24 mouse cellular contexts compared by ENCODE assay signal in genomic region chr7:80951461-80951860, GRCm38 (mm10). TPM values are rescaled to one million over a fixed set of nuclear protein-coding genes. Genes with fewer than 3 reads are reported as not detected.
A peak's percentile ranks its signal among the peaks of the same experiment; 100 is the strongest.
DNase-seq lines count a peak whose midpoint lies in the region; ATAC-seq and TF ChIP-seq lines count a peak whose summit lies in the region.
"Had no signal": no experiment of that assay in that cellular context is flagged by ENCODE, and none has a peak within 500 bp of the region (broad histone marks: within the 10 kb centered on the region; RNA-seq: fewer than 3 reads in every experiment).

No protein-coding gene starts in this region.

- no peak overlapping the region for H3K4me2 ChIP-seq in kidney, embryonic 16.5 days (replicated peaks; ENCODE audit: low read depth, low read length)
- no peak overlapping the region for H3K4me2 ChIP-seq in liver, postnatal 0 days (ENCODE audit: low read depth, low read length)
- no peak overlapping the region for H3K4me2 ChIP-seq in liver, embryonic 12.5 days
- H3K4me2 ChIP-seq in midbrain, embryonic 13.5 days (replicated peaks): no peak overlapping the region
- H3K4me2 ChIP-seq: embryonic facial prominence, embryonic 12.5 days; forebrain, embryonic 13.5 days had no signal

- 73% methylated on average over 4 of the region's 4 CpGs for WGBS in heart, adult 2 months
- 80% methylated on average over 4 of the region's 4 CpGs for WGBS in kidney, embryonic 16.5 days
- 76% methylated on average over 4 of the region's 4 CpGs for WGBS in liver, postnatal 0 days (ENCODE audit: insufficient replicate concordance)
- 79% methylated on average over 4 of the region's 4 CpGs for WGBS in liver, embryonic 12.5 days (ENCODE audit: insufficient replicate concordance)
- WGBS in midbrain, embryonic 13.5 days: 89% methylated on average over 4 of the region's 4 CpGs

- intact Hi-C loops in heart, adult 2 months (cut with DNase I): no loop called here

- H3K4me3 ChIP-seq in heart, adult 2 months: no peak overlapping the region
- no peak overlapping the region for H3K4me3 ChIP-seq in kidney, embryonic 16.5 days (ENCODE audit: low read length)
- H3K4me3 ChIP-seq in liver, postnatal 0 days (ENCODE audit: low read depth, low read length): no peak overlapping the region
- H3K4me3 ChIP-seq in liver, embryonic 12.5 days: no peak overlapping the region
- no peak overlapping the region for H3K4me3 ChIP-seq in midbrain, embryonic 13.5 days (replicated peaks)
- H3K4me3 ChIP-seq: embryonic facial prominence, embryonic 10.5 days; embryonic facial prominence, embryonic 12.5 days; forebrain, embryonic 13.5 days had no signal

- H3K27me3 ChIP-seq in heart, adult 2 months (ENCODE audit: control insufficient read depth, insufficient read depth, low read length): no peaks in the 10 kb centered on the region
- H3K27me3 ChIP-seq in kidney, embryonic 16.5 days (ENCODE audit: insufficient read depth, low read length): no peaks in the 10 kb centered on the region
- no peaks in the 10 kb centered on the region for H3K27me3 ChIP-seq in liver, postnatal 0 days (ENCODE audit: insufficient read depth, low read length)
- H3K27me3 ChIP-seq in liver, embryonic 12.5 days (replicated peaks): peaks cover 10% of the 10 kb centered on the region; the same call in 1 of the 2 replicates
- 0 out of 2 replicates have a peak, but pooled peaks cover 9% of the 10 kb centered on the region for H3K27me3 ChIP-seq in midbrain, embryonic 13.5 days
- H3K27me3 ChIP-seq: embryonic facial prominence, embryonic 12.5 days; Patski had no signal

- H3K27ac ChIP-seq in heart, adult 2 months: no peak overlapping the region
- no peak overlapping the region for H3K27ac ChIP-seq in kidney, embryonic 16.5 days (ENCODE audit: low read length)
- 0 out of 2 replicates have a peak overlapping the region, but pooled peaks have one; percentile 56 for H3K27ac ChIP-seq in liver, postnatal 0 days (ENCODE audit: low read depth)
- no peak overlapping the region for H3K27ac ChIP-seq in liver, embryonic 12.5 days
- no peak overlapping the region for H3K27ac ChIP-seq in midbrain, embryonic 13.5 days
- H3K27ac ChIP-seq: embryonic facial prominence, embryonic 10.5 days; embryonic facial prominence, embryonic 12.5 days; forebrain, embryonic 13.5 days had no signal

- H3K36me3 ChIP-seq in heart, adult 2 months (ENCODE audit: control insufficient read depth, insufficient read depth, low read length): no peaks in the 10 kb centered on the region; the same call in 1 of the 2 replicates
- no peaks in the 10 kb centered on the region for H3K36me3 ChIP-seq in kidney, embryonic 16.5 days (ENCODE audit: insufficient read depth, low read length)
- no peaks in the 10 kb centered on the region for H3K36me3 ChIP-seq in liver, postnatal 0 days (replicated peaks; ENCODE audit: insufficient read depth, low read length)
- H3K36me3 ChIP-seq in liver, embryonic 12.5 days: no peaks in the 10 kb centered on the region
- no peaks in the 10 kb centered on the region for H3K36me3 ChIP-seq in midbrain, embryonic 13.5 days
- H3K36me3 ChIP-seq: embryonic facial prominence, embryonic 10.5 days; embryonic facial prominence, embryonic 12.5 days; G1E had no signal

- no peaks in the 10 kb centered on the region for H3K4me1 ChIP-seq in heart, adult 2 months (ENCODE audit: control insufficient read depth, insufficient read depth, low read length)
- H3K4me1 ChIP-seq in kidney, embryonic 16.5 days (ENCODE audit: insufficient read depth, low read length): peaks cover 3% of the 10 kb centered on the region; the same call in 1 of the 2 replicates
- peaks cover 4% of the 10 kb centered on the region for H3K4me1 ChIP-seq in liver, postnatal 0 days (ENCODE audit: insufficient read depth)
- peaks cover 11% of the 10 kb centered on the region for H3K4me1 ChIP-seq in liver, embryonic 12.5 days
- peaks cover 4% of the 10 kb centered on the region for H3K4me1 ChIP-seq in midbrain, embryonic 13.5 days (replicated peaks)

- H3K9me3 ChIP-seq in kidney, embryonic 16.5 days (ENCODE audit: low read length): no peaks in the 10 kb centered on the region
- no peaks in the 10 kb centered on the region for H3K9me3 ChIP-seq in liver, postnatal 0 days (ENCODE audit: low read length)
- no peaks in the 10 kb centered on the region for H3K9me3 ChIP-seq in liver, embryonic 12.5 days (replicated peaks)
- H3K9me3 ChIP-seq in midbrain, embryonic 13.5 days: no peaks in the 10 kb centered on the region
- H3K9me3 ChIP-seq: embryonic facial prominence, embryonic 10.5 days; embryonic facial prominence, embryonic 12.5 days; forebrain, embryonic 13.5 days; G1E had no signal

- no peak for TF ChIP-seq CTCF in heart, adult 2 months (IDR thresholded peaks at IDR 0.05)
- no peak for TF ChIP-seq CTCF in liver, postnatal 0 days (IDR thresholded peaks at IDR 0.05; ENCODE audit: low read depth)

- ATAC-seq in kidney, embryonic 16.5 days (ENCODE audit: low FRiP score, low TSS enrichment): no peak
- no peak for ATAC-seq in liver, postnatal 0 days
- no peak for ATAC-seq in liver, embryonic 12.5 days
- ATAC-seq in midbrain, embryonic 13.5 days: no peak
- ATAC-seq: activated CD4-positive, CD25-positive, alpha-beta regulatory T cell, adult 4 months; CD4-positive, CD25-positive, alpha-beta regulatory T cell, adult 4 months; forebrain, embryonic 13.5 days; Patski had no signal

- H3K79me2 ChIP-seq in heart, adult 2 months (replicated peaks; ENCODE audit: control insufficient read depth, insufficient read depth, low read length): no peaks in the 10 kb centered on the region

- peak; percentile 34 for DNase-seq in heart, adult 11 months
- DNase-seq in heart, adult 2 months: no peak
- DNase-seq in kidney, adult 9 months: peak; percentile 78
- no peak for DNase-seq in liver, postnatal 0 days
- peak; percentile 45 for DNase-seq in yolk sac, embryonic 10.5 days (ENCODE audit: low spot score)
- DNase-seq: adrenal gland, adult 8-10 months; adrenal gland, postnatal 14 days; adrenal gland, postnatal 36 days; B cell, adult 2 months; cerebellum, adult 11-12 months; cerebellum, adult 2 months; cerebellum, adult 9-10 months; cerebellum, postnatal 10 days; cerebellum, postnatal 25 days had no signal

- no peak overlapping the region for H3K9ac ChIP-seq in heart, adult 2 months (ENCODE audit: low read depth, low read length)
- no peak overlapping the region for H3K9ac ChIP-seq in kidney, embryonic 16.5 days (replicated peaks; ENCODE audit: low read length)
- H3K9ac ChIP-seq in liver, postnatal 0 days (replicated peaks): no peak overlapping the region
- H3K9ac ChIP-seq in liver, embryonic 12.5 days: no peak overlapping the region
- H3K9ac ChIP-seq in midbrain, embryonic 13.5 days (replicated peaks): no peak overlapping the region
- H3K9ac ChIP-seq: embryonic facial prominence, embryonic 12.5 days; forebrain, embryonic 13.5 days had no signal

- no peak for TF ChIP-seq EP300 in heart, adult 2 months (IDR thresholded peaks at IDR 0.05; ENCODE audit: insufficient read depth, low read depth, low read length)
- TF ChIP-seq EP300 in liver, postnatal 0 days (IDR thresholded peaks at IDR 0.05; ENCODE audit: low read depth): no peak

- TF ChIP-seq POLR2A in heart, adult 2 months (IDR thresholded peaks at IDR 0.05; ENCODE audit: insufficient read depth, low read depth, low read length): no peak

RNA-seq across cellular contexts. Expression of gene Sec11a, which starts 3.9 kb away (rescaled TPM):
- total RNA-seq in heart, adult 2 months (2021): 10 to 100 TPM; 41.6 to 43.4 TPM
- 37.3 and 64.8 TPM in 2 replicates for polyA plus RNA-seq in heart, adult 2 months (2012; rRNA removed)
- polyA plus RNA-seq in kidney, embryonic 16.5 days (2015; fragmentation: Nextera tagmentation; extraction: Ambion mirVana): 226 and 239 TPM in 2 replicates
- 82.0 and 89.4 TPM in 2 replicates for polyA plus RNA-seq in liver, postnatal 0 days (2015; fragmentation: Nextera tagmentation; extraction: Ambion mirVana)
- polyA plus RNA-seq in liver, embryonic 12.5 days (2016; fragmentation: Nextera tagmentation; extraction: Ambion mirVana): 123 and 124 TPM in 2 replicates
- 162 and 181 TPM in 2 replicates for polyA plus RNA-seq in midbrain, embryonic 13.5 days (2015; fragmentation: Nextera tagmentation; extraction: Ambion mirVana)

RNA-seq across cellular contexts. Expression of gene Zfp592, which starts 42.0 kb away (rescaled TPM):
- total RNA-seq in heart, adult 2 months (2021): 10 to 100 TPM; 16.1 to 17.1 TPM
- polyA plus RNA-seq in heart, adult 2 months (2012; rRNA removed): 10.6 and 11.0 TPM in 2 replicates
- 12.0 and 17.9 TPM in 2 replicates for polyA plus RNA-seq in kidney, embryonic 16.5 days (2015; fragmentation: Nextera tagmentation; extraction: Ambion mirVana)
- polyA plus RNA-seq in liver, postnatal 0 days (2015; fragmentation: Nextera tagmentation; extraction: Ambion mirVana): 3.1 and 4.3 TPM in 2 replicates
- polyA plus RNA-seq in liver, embryonic 12.5 days (2016; fragmentation: Nextera tagmentation; extraction: Ambion mirVana): 11.9 and 12.0 TPM in 2 replicates
- 7.4 and 8.8 TPM in 2 replicates for polyA plus RNA-seq in midbrain, embryonic 13.5 days (2015; fragmentation: Nextera tagmentation; extraction: Ambion mirVana)

RNA-seq across cellular contexts. Expression of gene Nmb, which starts 46.6 kb away (rescaled TPM):
- total RNA-seq in heart, adult 2 months (2021): 1 to 10 TPM; 7.5 to 9.8 TPM
- polyA plus RNA-seq in heart, adult 2 months (2012; rRNA removed): 4.2 and 4.9 TPM in 2 replicates
- polyA plus RNA-seq in kidney, embryonic 16.5 days (2015; fragmentation: Nextera tagmentation; extraction: Ambion mirVana): 9.0 TPM in 2 replicates
- polyA plus RNA-seq in liver, postnatal 0 days (2015; fragmentation: Nextera tagmentation; extraction: Ambion mirVana): 1.4 and 1.7 TPM in 2 replicates
- polyA plus RNA-seq in liver, embryonic 12.5 days (2016; fragmentation: Nextera tagmentation; extraction: Ambion mirVana): 1.6 and 2.4 TPM in 2 replicates
- polyA plus RNA-seq in midbrain, embryonic 13.5 days (2015; fragmentation: Nextera tagmentation; extraction: Ambion mirVana): 6.3 and 6.6 TPM in 2 replicates

RNA-seq across cellular contexts. Expression of gene Wdr73, which starts 50.4 kb away (rescaled TPM):
- 1 to 10 TPM; 4.3 to 7.2 TPM for total RNA-seq in heart, adult 2 months (2021)
- 7.7 and 10.7 TPM in 2 replicates for polyA plus RNA-seq in heart, adult 2 months (2012; rRNA removed)
- polyA plus RNA-seq in kidney, embryonic 16.5 days (2015; fragmentation: Nextera tagmentation; extraction: Ambion mirVana): 43.6 and 44.8 TPM in 2 replicates
- polyA plus RNA-seq in liver, postnatal 0 days (2015; fragmentation: Nextera tagmentation; extraction: Ambion mirVana): 10.1 and 13.6 TPM in 2 replicates
- polyA plus RNA-seq in liver, embryonic 12.5 days (2016; fragmentation: Nextera tagmentation; extraction: Ambion mirVana): 29.1 and 30.3 TPM in 2 replicates
- 41.2 and 44.3 TPM in 2 replicates for polyA plus RNA-seq in midbrain, embryonic 13.5 days (2015; fragmentation: Nextera tagmentation; extraction: Ambion mirVana)

Comparison
In these comparisons a context has a peak if more than half of its experiments do, and no peak if none do; other contexts are left out.
1. DNase-seq: peak in heart, adult 11 months (single experiment), kidney, adult 9 months (single experiment) and yolk sac, embryonic 10.5 days (single experiment); none in heart, adult 2 months (0 of 2) and liver, postnatal 0 days (single experiment).